Mouse (Mus musculus) stomach, postnatal 0 days (tissue): Measurements from ENCODE around the gene Slc35e2.

Source experiments
- CTCF ChIP-seq: IDR thresholded peaks from 2 replicates; pipeline ENCODE4 v1.5.1; 2016; ENCODE audit warnings: antibody characterized with exemption, low read depth, mild to moderate bottlenecking, moderate library complexity
- EP300 ChIP-seq: optimal IDR thresholded peaks from 2 replicates; pipeline ENCODE3; 2016; ENCODE audit warnings: antibody characterized with exemption

DNA sequence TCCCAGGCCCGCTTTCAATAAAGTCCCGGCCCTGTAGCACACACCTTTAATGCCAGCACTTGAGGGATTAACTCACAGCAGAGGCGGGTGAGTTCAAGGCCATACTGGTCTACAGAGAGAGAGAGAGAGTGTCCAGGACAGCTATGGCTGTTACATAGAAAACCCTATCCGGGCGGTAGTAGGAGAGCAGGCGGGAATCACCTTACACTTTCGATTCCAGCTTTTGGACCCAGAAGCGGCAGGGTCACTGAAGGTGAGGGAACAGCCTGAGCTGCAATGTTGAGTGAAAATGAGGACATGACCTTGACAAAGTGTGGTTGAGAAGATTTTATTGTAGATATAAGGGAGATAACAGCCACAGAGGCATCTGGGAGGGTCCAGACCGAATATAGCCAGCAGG, 27.3 kb upstream of the Slc35e2 start:
- TF ChIP-seq CTCF = no peak
- TF ChIP-seq EP300 = no peak
